Mouse (Mus musculus) kidney, adult 10 weeks (tissue): Measurements from ENCODE around the gene Gm3127. TPM values are rescaled to one million over a fixed set of nuclear protein-coding genes. Genes with fewer than 3 reads are reported as not detected.

ENCODE experiments used
- polyA plus RNA-seq: library from polyadenylated mRNA; stranded (reverse); fragments of 350-450 nt; fragmentation: Illumina TruSeq; extraction: RNeasy Lipid Tissue Mini Kit (QIAGEN cat#74804); gene quantifications from one replicate; pipeline ENCODE4 v1.2.3, GENCODE M21; 2014; ENCODE audit warnings: low read depth, low replicate concordance

Gene Gm3127
- polyA plus RNA-seq: not detected

DNA sequence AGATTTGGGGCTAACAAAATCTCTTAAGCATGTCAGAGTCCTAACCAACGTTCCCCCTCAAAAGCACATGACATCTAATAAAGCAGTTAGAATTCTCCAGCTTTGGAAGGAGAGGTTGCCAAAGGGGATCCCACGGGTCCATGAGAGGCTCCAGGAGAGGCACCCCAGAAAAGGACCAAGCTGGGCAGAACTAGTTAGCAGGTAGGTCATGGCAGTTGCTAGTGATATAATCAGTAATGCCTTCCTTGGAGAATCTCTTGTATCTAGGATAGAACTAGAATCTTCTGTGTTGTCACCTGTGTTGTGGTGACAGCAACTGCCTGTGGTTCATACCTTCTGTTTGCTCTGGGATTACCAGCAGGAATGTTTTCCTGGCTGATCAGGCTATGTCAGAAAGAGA is at the start of gene Gm3127:
Gene Gm3127, plus strand, starts transcription at position 301 of the 400 bp plus-strand sequence.

DNA sequence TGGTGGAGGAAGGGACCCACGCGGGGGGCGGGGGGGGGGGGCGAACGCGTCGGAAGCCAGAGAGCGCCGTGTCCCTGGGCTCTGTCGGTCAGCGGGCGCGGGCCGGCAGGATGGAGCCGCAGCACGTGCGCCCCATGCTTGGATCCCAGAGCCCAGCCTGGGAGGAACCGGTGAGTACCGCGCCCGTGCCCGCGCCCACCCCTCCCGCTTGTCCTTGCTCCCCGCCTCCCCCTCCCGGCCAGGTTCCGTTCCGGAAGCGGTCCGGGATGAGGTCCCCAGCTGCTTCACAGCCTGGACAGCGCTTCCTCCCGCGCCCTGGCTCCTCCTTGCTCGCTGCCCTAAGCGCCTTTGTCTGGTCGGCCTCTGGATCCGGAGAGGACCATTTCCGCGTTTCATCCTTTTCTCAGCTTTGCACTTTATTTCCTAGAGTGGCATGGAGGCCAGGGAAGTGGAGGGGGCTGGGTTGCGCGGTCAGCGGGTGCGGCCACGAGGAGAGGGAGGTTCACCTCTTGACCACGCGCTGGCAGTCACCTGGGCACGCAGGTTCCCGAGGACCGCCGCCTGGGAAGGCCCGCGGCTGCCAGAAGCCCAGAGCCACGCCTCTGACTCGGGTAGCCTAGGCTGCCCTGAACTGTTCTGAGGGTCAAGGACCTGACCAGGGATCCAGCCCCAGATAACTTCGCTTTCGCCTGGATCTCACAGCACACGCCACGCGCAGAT is 17.8 kb downstream of the Gm3127 start, which contains the start of gene Gm2974:
Gene Gm2974, plus strand, starts transcription at position 86 of the 720 bp plus-strand sequence.

Other genes starting within 250 kb of the Gm3127 start
- not detected for gene Gm3029, start 233.3 kb upstream of the Gm3127 start, polyA plus RNA-seq
- gene Gm3095, start 201.5 kb upstream of the Gm3127 start, polyA plus RNA-seq: not detected
- not detected for gene Gm3099, start 166.6 kb upstream of the Gm3127 start, polyA plus RNA-seq
- not detected for gene Gm5796, start 141.1 kb upstream of the Gm3127 start, polyA plus RNA-seq
- not detected for gene Gm3115, start 80.9 kb upstream of the Gm3127 start, polyA plus RNA-seq
- gene Gm8108, start 54.5 kb upstream of the Gm3127 start, polyA plus RNA-seq: not detected
- 0.24 TPM for gene Gm2974, start 17.5 kb downstream of the Gm3127 start, polyA plus RNA-seq
- gene Gm3138, start 84.6 kb downstream of the Gm3127 start, polyA plus RNA-seq: not detected
- gene Gm3149, start 152.3 kb downstream of the Gm3127 start, polyA plus RNA-seq: not detected
- gene 2610042L04Rik, start 169.7 kb downstream of the Gm3127 start, polyA plus RNA-seq: not detected
- gene Gm3159, start 232.5 kb downstream of the Gm3127 start, polyA plus RNA-seq: not detected